Mouse (Mus musculus): ENCODE results near the gene Ndufa8. TPM values are rescaled to one million over a fixed set of nuclear protein-coding genes. Genes with fewer than 3 reads are reported as not detected.

The Ndufa8 gene
- total RNA-seq, 2 experiments from 2014 or later = 205 to 220 TPM

Other genes with a start within 250 kb of the Ndufa8 start
- 10 to 100 TPM in 1 of 2 experiments, 1 to 10 TPM in 1; 1.7 to 23.0 TPM for gene Ttll11, start 69.5 kb downstream of the Ndufa8 start, total RNA-seq (2021)
- gene Morn5, start 52 bp upstream of the Ndufa8 start, total RNA-seq (2021) = 1 to 10 TPM in 1 of 2 experiments, under 1 TPM in 1; 0.56 to 1.1 TPM
- gene Lhx6, start 56.0 kb upstream of the Ndufa8 start, total RNA-seq (2021) = 1 to 10 TPM; 1.6 to 1.8 TPM
- gene Mrrf, start 87.0 kb upstream of the Ndufa8 start, total RNA-seq (2021) = 10 to 100 TPM; 24.3 to 28.4 TPM
- 10 to 100 TPM; 28.9 to 30.8 TPM for gene Rbm18, start 87.4 kb upstream of the Ndufa8 start, total RNA-seq (2021)
- gene Ptgs1, start 181.0 kb upstream of the Ndufa8 start, total RNA-seq (2021) = 10 to 100 TPM; 11.7 to 14.4 TPM

Data from adrenal gland, postnatal 36 days (tissue).